Mouse (Mus musculus): ENCODE results near the gene Frmd4a. TPM values are rescaled to one million over a fixed set of nuclear protein-coding genes. Genes with fewer than 3 reads are reported as not detected.
A peak's percentile ranks its signal among the peaks of the same experiment; 100 is the strongest.

Gene Frmd4a
- polyA plus RNA-seq, 1 experiment from 2014 or later = 17.7 TPM

- Histone ChIP-seq H3K4me1 (ENCODE audit: control insufficient read depth in 2 of 2, insufficient read depth in 2 of 2, low read length in 2 of 2) (peaks cover 18 to 28% of the 10 kb centered on the region in 2 experiments), H3K36me3 (ENCODE audit: control insufficient read depth, insufficient read depth, low read length) (peaks cover 8% of the 10 kb centered on the region; the same call in 1 of the 2 replicates), H3K4me3 (ENCODE audit: control insufficient read depth in 1 of 2, insufficient read depth in 1 of 2, low read depth in 1 of 2, low read length in 2 of 2) (no peak overlapping the region), H3K27ac (replicated peaks in 1 of 2; ENCODE audit: control insufficient read depth in 1 of 2, insufficient read depth in 1 of 2, low read depth in 2 of 2, low read length in 2 of 2) (no peak overlapping the region), H3K4me2 (ENCODE audit: low read length) (no peak overlapping the region), H3K27me3 (ENCODE audit: control insufficient read depth, insufficient read depth, low read length) (no peaks in the 10 kb centered on the region), H3K9ac (ENCODE audit: low read length) (no peak overlapping the region), H3K9me3 (ENCODE audit: control insufficient read depth, low read length) (no peaks in the 10 kb centered on the region)
- no peak for ATAC-seq (ENCODE audit: insufficient number of reproducible peaks, insufficient read depth, low FRiP score, low read depth)
- 55% methylated on average over 10 of the region's 10 CpGs for WGBS
Measured at GRCm38 (mm10) chr2:4504413-4504812, 486.9 kb downstream of the Frmd4a start.

DNA sequence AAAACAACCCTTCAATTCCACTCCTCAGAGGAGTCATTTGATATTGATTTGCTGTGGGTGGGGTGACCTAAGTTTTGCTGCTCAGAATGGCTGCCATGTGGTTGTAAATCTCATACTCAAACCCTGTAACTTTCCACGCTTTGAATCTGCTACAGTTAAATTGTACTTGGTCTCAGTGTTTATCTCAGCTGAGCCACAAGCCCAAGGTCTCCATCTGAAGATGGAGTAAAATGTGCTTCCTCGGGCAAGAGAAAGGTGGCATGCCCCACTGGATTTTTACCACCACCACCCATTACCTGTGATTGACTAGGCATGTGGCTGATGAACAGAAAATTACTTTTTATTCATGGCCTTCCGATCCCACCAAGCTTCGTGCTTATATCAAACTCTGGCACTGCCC is 488.2 kb downstream of the Frmd4a start:
- Histone ChIP-seq H3K9ac (ENCODE audit: low read length) (no peak overlapping the region), H3K4me2 (ENCODE audit: low read length) (no peak overlapping the region), H3K36me3 (ENCODE audit: control insufficient read depth, insufficient read depth, low read length) (peaks cover 8% of the 10 kb centered on the region; the same call in 1 of the 2 replicates), H3K9me3 (ENCODE audit: control insufficient read depth, low read length) (no peaks in the 10 kb centered on the region), H3K4me1 (ENCODE audit: control insufficient read depth in 2 of 2, insufficient read depth in 2 of 2, low read length in 2 of 2) (peaks cover 18 to 31% of the 10 kb centered on the region in 2 experiments), H3K27me3 (ENCODE audit: control insufficient read depth, insufficient read depth, low read length) (no peaks in the 10 kb centered on the region), H3K27ac (replicated peaks in 1 of 2; ENCODE audit: control insufficient read depth in 1 of 2, insufficient read depth in 1 of 2, low read depth in 2 of 2, low read length in 2 of 2) (no peak overlapping the region), H3K4me3 (ENCODE audit: control insufficient read depth in 1 of 2, insufficient read depth in 1 of 2, low read depth in 1 of 2, low read length in 2 of 2) (no peak overlapping the region)
- no peak for ATAC-seq (ENCODE audit: insufficient number of reproducible peaks, insufficient read depth, low FRiP score, low read depth)
- WGBS = 91% methylated on average over 4 of the region's 4 CpGs

GRCm38 (mm10) chr2:4506659-4507058 is 489.1 kb downstream of the Frmd4a start:
- ATAC-seq (ENCODE audit: insufficient number of reproducible peaks, insufficient read depth, low FRiP score, low read depth) = no peak
- peaks cover 13 to 25% of the 10 kb centered on the region in 2 experiments for H3K4me1 ChIP-seq (ENCODE audit: control insufficient read depth in 2 of 2, insufficient read depth in 2 of 2, low read length in 2 of 2)

GRCm38 (mm10) chr2:4507887-4508615 is 490.5 kb downstream of the Frmd4a start:
- H3K36me3 ChIP-seq (ENCODE audit: control insufficient read depth, insufficient read depth, low read length) = peaks cover 8% of the 10 kb centered on the region; the same call in 1 of the 2 replicates
- no peak overlapping the region for H3K9ac ChIP-seq (ENCODE audit: low read length)
- no peak overlapping the region for H3K4me3 ChIP-seq (ENCODE audit: control insufficient read depth in 1 of 2, insufficient read depth in 1 of 2, low read depth in 1 of 2, low read length in 2 of 2)
- no peak for ATAC-seq (ENCODE audit: insufficient number of reproducible peaks, insufficient read depth, low FRiP score, low read depth)
- H3K9me3 ChIP-seq (ENCODE audit: control insufficient read depth, low read length) = no peaks in the 10 kb centered on the region
- peaks cover 13 to 22% of the 10 kb centered on the region in 2 experiments for H3K4me1 ChIP-seq (ENCODE audit: control insufficient read depth in 2 of 2, insufficient read depth in 2 of 2, low read length in 2 of 2)
- no peak overlapping the region for H3K27ac ChIP-seq (replicated peaks in 1 of 2; ENCODE audit: control insufficient read depth in 1 of 2, insufficient read depth in 1 of 2, low read depth in 2 of 2, low read length in 2 of 2)
- no peak overlapping the region for H3K4me2 ChIP-seq (ENCODE audit: low read length)
- H3K27me3 ChIP-seq (ENCODE audit: control insufficient read depth, insufficient read depth, low read length) = no peaks in the 10 kb centered on the region
- WGBS = 84% methylated on average over 13 of the region's 13 CpGs

More at GRCm38 (mm10) chr2:4506659-4507058, 489.1 kb downstream of the Frmd4a start:
- Histone ChIP-seq H3K27ac (replicated peaks in 1 of 2; ENCODE audit: control insufficient read depth in 1 of 2, insufficient read depth in 1 of 2, low read depth in 2 of 2, low read length in 2 of 2) (no peak overlapping the region), H3K36me3 (ENCODE audit: control insufficient read depth, insufficient read depth, low read length) (peaks cover 8% of the 10 kb centered on the region; the same call in 1 of the 2 replicates), H3K4me3 (ENCODE audit: control insufficient read depth in 1 of 2, insufficient read depth in 1 of 2, low read depth in 1 of 2, low read length in 2 of 2) (no peak overlapping the region), H3K9ac (ENCODE audit: low read length) (no peak overlapping the region), H3K27me3 (ENCODE audit: control insufficient read depth, insufficient read depth, low read length) (no peaks in the 10 kb centered on the region), H3K9me3 (ENCODE audit: control insufficient read depth, low read length) (no peaks in the 10 kb centered on the region), H3K4me2 (ENCODE audit: low read length) (no peak overlapping the region)
- WGBS = 95% methylated on average over 9 of the region's 9 CpGs

- ATAC-seq (ENCODE audit: insufficient number of reproducible peaks, insufficient read depth, low FRiP score, low read depth) = no peak
- Histone ChIP-seq H3K9ac (ENCODE audit: low read length) (no peak overlapping the region), H3K4me2 (ENCODE audit: low read length) (no peak overlapping the region), H3K27me3 (ENCODE audit: control insufficient read depth, insufficient read depth, low read length) (no peaks in the 10 kb centered on the region), H3K4me3 (ENCODE audit: control insufficient read depth in 1 of 2, insufficient read depth in 1 of 2, low read depth in 1 of 2, low read length in 2 of 2) (no peak overlapping the region), H3K27ac (replicated peaks in 1 of 2; ENCODE audit: control insufficient read depth in 1 of 2, insufficient read depth in 1 of 2, low read depth in 2 of 2, low read length in 2 of 2) (0 out of 4 replicates have a peak overlapping the region, but pooled peaks of 1 of the 2 experiments have one; percentile 42), H3K36me3 (ENCODE audit: control insufficient read depth, insufficient read depth, low read length) (peaks cover 10% of the 10 kb centered on the region; the same call in 1 of the 2 replicates), H3K9me3 (ENCODE audit: control insufficient read depth, low read length) (no peaks in the 10 kb centered on the region), H3K4me1 (ENCODE audit: control insufficient read depth in 2 of 2, insufficient read depth in 2 of 2, low read length in 2 of 2) (peaks cover 8 to 18% of the 10 kb centered on the region in 2 experiments; a peak in 3 of 4 replicates)
- 67% methylated on average over 10 of the region's 10 CpGs for WGBS
Measured at GRCm38 (mm10) chr2:4508959-4509615, 491.6 kb downstream of the Frmd4a start.

DNA sequence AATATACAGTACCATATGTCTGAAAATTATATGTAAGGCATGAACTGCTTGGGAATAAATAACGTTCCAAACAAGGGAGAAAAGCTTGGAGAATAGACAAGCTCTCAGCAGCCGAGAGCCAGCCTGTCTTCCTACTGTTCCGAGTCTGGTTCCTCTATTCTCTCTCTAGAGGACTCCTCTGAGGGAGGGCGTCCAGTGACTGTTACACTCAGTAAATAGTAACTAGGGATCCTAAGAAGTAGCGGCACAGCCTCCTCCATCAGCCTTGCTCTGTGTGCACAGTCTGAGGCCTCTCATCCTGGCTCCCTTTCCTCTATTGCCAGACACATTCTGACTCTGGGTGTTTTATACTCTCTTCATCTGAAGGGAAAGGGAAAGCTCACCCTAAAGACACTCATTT is 492.2 kb downstream of the Frmd4a start:
- Histone ChIP-seq H3K4me3 (ENCODE audit: control insufficient read depth in 1 of 2, insufficient read depth in 1 of 2, low read depth in 1 of 2, low read length in 2 of 2) (no peak overlapping the region), H3K9ac (ENCODE audit: low read length) (no peak overlapping the region), H3K9me3 (ENCODE audit: control insufficient read depth, low read length) (no peaks in the 10 kb centered on the region), H3K4me1 (ENCODE audit: control insufficient read depth in 2 of 2, insufficient read depth in 2 of 2, low read length in 2 of 2) (peaks cover 4 to 18% of the 10 kb centered on the region in 2 experiments; a peak in 3 of 4 replicates), H3K4me2 (ENCODE audit: low read length) (no peak overlapping the region), H3K27me3 (ENCODE audit: control insufficient read depth, insufficient read depth, low read length) (no peaks in the 10 kb centered on the region), H3K36me3 (ENCODE audit: control insufficient read depth, insufficient read depth, low read length) (peaks cover 11% of the 10 kb centered on the region; the same call in 1 of the 2 replicates), H3K27ac (replicated peaks in 1 of 2; ENCODE audit: control insufficient read depth in 1 of 2, insufficient read depth in 1 of 2, low read depth in 2 of 2, low read length in 2 of 2) (0 out of 4 replicates have a peak overlapping the region, but pooled peaks of 1 of the 2 experiments have one; percentile 42)
- WGBS = 62% methylated on average over 5 of the region's 5 CpGs
- no peak for ATAC-seq (ENCODE audit: insufficient number of reproducible peaks, insufficient read depth, low FRiP score, low read depth)

GRCm38 (mm10) chr2:4510208-4511079 is 492.9 kb downstream of the Frmd4a start:
- Histone ChIP-seq H3K27me3 (ENCODE audit: control insufficient read depth, insufficient read depth, low read length) (no peaks in the 10 kb centered on the region), H3K4me1 (ENCODE audit: control insufficient read depth in 2 of 2, insufficient read depth in 2 of 2, low read length in 2 of 2) (peaks cover 4 to 18% of the 10 kb centered on the region in 2 experiments; a peak in 3 of 4 replicates), H3K27ac (replicated peaks in 1 of 2; ENCODE audit: control insufficient read depth in 1 of 2, insufficient read depth in 1 of 2, low read depth in 2 of 2, low read length in 2 of 2) (peak overlapping the region in 1 of 2 experiments; percentile 28; a peak in 1 of 4 replicates), H3K4me2 (ENCODE audit: low read length) (no peak overlapping the region), H3K36me3 (ENCODE audit: control insufficient read depth, insufficient read depth, low read length) (peaks cover 11% of the 10 kb centered on the region; the same call in 1 of the 2 replicates), H3K9me3 (ENCODE audit: control insufficient read depth, low read length) (no peaks in the 10 kb centered on the region), H3K4me3 (ENCODE audit: control insufficient read depth in 1 of 2, insufficient read depth in 1 of 2, low read depth in 1 of 2, low read length in 2 of 2) (no peak overlapping the region), H3K9ac (ENCODE audit: low read length) (no peak overlapping the region)
- 75% methylated on average over 11 of the region's 11 CpGs for WGBS
- no peak for ATAC-seq (ENCODE audit: insufficient number of reproducible peaks, insufficient read depth, low FRiP score, low read depth)
